16 mouse cellular contexts compared by ENCODE assay signal in genomic region chr19:26788446-26788845, GRCm38 (mm10).
"Had no signal": no experiment of that assay in that cellular context is flagged by ENCODE, and none has a peak within 500 bp of the region (broad histone marks: within the 10 kb centered on the region; RNA-seq: fewer than 3 reads in every experiment).

No protein-coding gene starts in this region.

- H3K4me1 ChIP-seq: midbrain, embryonic 13.5 days; midbrain, embryonic 15.5 days; neural tube, embryonic 12.5 days; stomach, embryonic 15.5 days had no signal

- H3K27ac ChIP-seq: macrophage; midbrain, embryonic 13.5 days; midbrain, embryonic 15.5 days; neural tube, embryonic 12.5 days; stomach, embryonic 15.5 days; stomach, postnatal 0 days had no signal

- DNase-seq: liver, postnatal 0 days; lung, embryonic 14.5 days; lung, postnatal 14 days; lung, postnatal 36 days; right cerebral cortex, postnatal 14 days; thymus, adult 2 months; thymus, postnatal 25 days; thymus, postnatal 4 days had no signal

- H3K9me3 ChIP-seq: midbrain, embryonic 13.5 days; midbrain, embryonic 15.5 days; neural tube, embryonic 12.5 days; stomach, embryonic 15.5 days had no signal

- H3K4me3 ChIP-seq: megakaryocyte, embryonic 14.5 days; midbrain, embryonic 13.5 days; midbrain, embryonic 15.5 days; neural tube, embryonic 12.5 days; stomach, embryonic 15.5 days had no signal

- H3K9ac ChIP-seq: liver, postnatal 0 days; lung, embryonic 14.5 days; midbrain, embryonic 13.5 days; midbrain, embryonic 15.5 days; neural tube, embryonic 12.5 days; stomach, embryonic 15.5 days had no signal

- H3K36me3 ChIP-seq: midbrain, embryonic 13.5 days; midbrain, embryonic 15.5 days; neural tube, embryonic 12.5 days; stomach, embryonic 15.5 days had no signal

- H3K4me2 ChIP-seq: lung, embryonic 14.5 days; midbrain, embryonic 11.5 days; midbrain, embryonic 13.5 days; midbrain, embryonic 15.5 days; neural tube, embryonic 12.5 days; stomach, embryonic 15.5 days had no signal

- H3K27me3 ChIP-seq: megakaryocyte, embryonic 14.5 days; midbrain, embryonic 13.5 days; midbrain, embryonic 15.5 days; neural tube, embryonic 12.5 days; stomach, embryonic 15.5 days had no signal

- ATAC-seq: liver, postnatal 0 days; midbrain, embryonic 13.5 days; midbrain, embryonic 15.5 days had no signal
